ENCODE assay signal across 9 mouse cellular contexts in genomic region chr15:26894031-26894655, GRCm38 (mm10). TPM values are rescaled to one million over a fixed set of nuclear protein-coding genes. Genes with fewer than 3 reads are reported as not detected.
A peak's percentile ranks its signal among the peaks of the same experiment; 100 is the strongest.
DNase-seq lines count a peak whose midpoint lies in the region; ATAC-seq and TF ChIP-seq lines count a peak whose summit lies in the region.
"Had no signal": no experiment of that assay in that cellular context is flagged by ENCODE, and none has a peak within 500 bp of the region (broad histone marks: within the 10 kb centered on the region; RNA-seq: fewer than 3 reads in every experiment).

No protein-coding gene starts in this region.

- no peaks in the 10 kb centered on the region for H3K9me3 ChIP-seq in hindbrain, embryonic 16.5 days (ENCODE audit: control insufficient read depth, low read length)
- no peaks in the 10 kb centered on the region for H3K9me3 ChIP-seq in liver, embryonic 11.5 days (ENCODE audit: control insufficient read depth, low read length)
- no peaks in the 10 kb centered on the region for H3K9me3 ChIP-seq in neural tube, embryonic 11.5 days (ENCODE audit: control insufficient read depth, low read length)

- under 1% methylated on average over 12 of the region's 12 CpGs for WGBS in hindbrain, embryonic 16.5 days
- WGBS in liver, embryonic 11.5 days, result 7% methylated on average over 12 of the region's 12 CpGs
- 1% methylated on average over 12 of the region's 12 CpGs for WGBS in neural tube, embryonic 11.5 days

- no peak for DNase-seq in testis, postnatal 10 days (ENCODE audit: low spot score)
- DNase-seq in gastrocnemius, adult 8-10 months (ENCODE audit: low spot score in 2 of 2), result peak; percentile 3 to 6
- peak; percentile 36 for DNase-seq in liver, embryonic 11.5 days (ENCODE audit: low spot score)
- peak; percentile 62 for DNase-seq in neural tube, embryonic 11.5 days (ENCODE audit: low spot score)
- no peak for DNase-seq in layer of hippocampus, adult 8-10 months (ENCODE audit: low spot score in 2 of 2)

- H3K27me3 ChIP-seq in testis, adult 2 months (ENCODE audit: control insufficient read depth, insufficient read depth, low read length), result no peaks in the 10 kb centered on the region
- no peaks in the 10 kb centered on the region for H3K27me3 ChIP-seq in hindbrain, embryonic 16.5 days (replicated peaks; ENCODE audit: control insufficient read depth, insufficient read depth, low read length)
- peaks cover 20% of the 10 kb centered on the region for H3K27me3 ChIP-seq in liver, embryonic 11.5 days (replicated peaks; ENCODE audit: control insufficient read depth, insufficient read depth, low read length)
- H3K27me3 ChIP-seq in neural tube, embryonic 11.5 days (ENCODE audit: control insufficient read depth, insufficient read depth, low read length), result no peaks in the 10 kb centered on the region
- H3K27me3 ChIP-seq: CH12.LX had no signal

- no peak for TF ChIP-seq CTCF in testis, adult 2 months (IDR thresholded peaks at IDR 0.05; ENCODE audit: control insufficient read depth, insufficient read depth, insufficient replicate concordance, low read depth, low read length)

- peak overlapping the region; percentile 98 for H3K4me2 ChIP-seq in hindbrain, embryonic 16.5 days (ENCODE audit: low read length)
- H3K4me2 ChIP-seq in liver, embryonic 11.5 days, result peak overlapping the region; percentile 53
- peak overlapping the region; percentile 75 for H3K4me2 ChIP-seq in neural tube, embryonic 11.5 days (ENCODE audit: low read depth)

- H3K4me1 ChIP-seq in testis, adult 2 months (ENCODE audit: control insufficient read depth, insufficient read depth, low read length), result no peaks in the 10 kb centered on the region; the same call in 1 of the 2 replicates
- peaks cover 6% of the 10 kb centered on the region for H3K4me1 ChIP-seq in hindbrain, embryonic 16.5 days (ENCODE audit: control insufficient read depth, insufficient read depth, low read depth, low read length)
- no peaks in the 10 kb centered on the region for H3K4me1 ChIP-seq in liver, embryonic 11.5 days (replicated peaks; ENCODE audit: control insufficient read depth, insufficient read depth, low read length)
- 0 out of 2 replicates have a peak, but pooled peaks cover 3% of the 10 kb centered on the region for H3K4me1 ChIP-seq in neural tube, embryonic 11.5 days (ENCODE audit: control insufficient read depth, insufficient read depth, low read length)

- peak overlapping the region; percentile 43 for H3K9ac ChIP-seq in hindbrain, embryonic 16.5 days (ENCODE audit: low read depth, low read length)
- H3K9ac ChIP-seq in liver, embryonic 11.5 days (ENCODE audit: low read depth, low read length), result no peak overlapping the region
- H3K9ac ChIP-seq in neural tube, embryonic 11.5 days (ENCODE audit: low read length), result peak overlapping the region; percentile 85

- no peak overlapping the region for H3K27ac ChIP-seq in testis, adult 2 months (ENCODE audit: control insufficient read depth, insufficient read depth, low read depth, low read length)
- peak overlapping the region; percentile 86 for H3K27ac ChIP-seq in hindbrain, embryonic 16.5 days (ENCODE audit: low read depth, low read length)
- H3K27ac ChIP-seq in liver, embryonic 11.5 days (ENCODE audit: low read depth, low read length), result peak overlapping the region; percentile 46; the same call in 1 of the 2 replicates
- peak overlapping the region; percentile 90 for H3K27ac ChIP-seq in neural tube, embryonic 11.5 days (ENCODE audit: low read depth, low read length)

- TF ChIP-seq POLR2A in testis, adult 2 months (IDR thresholded peaks at IDR 0.05; ENCODE audit: control insufficient read depth, low read depth, low read length), result no peak

- no peaks in the 10 kb centered on the region for H3K36me3 ChIP-seq in testis, adult 2 months (ENCODE audit: control insufficient read depth, insufficient read depth, low read length)
- no peaks in the 10 kb centered on the region for H3K36me3 ChIP-seq in hindbrain, embryonic 16.5 days (ENCODE audit: control insufficient read depth, insufficient read depth, low read length)
- H3K36me3 ChIP-seq in liver, embryonic 11.5 days (ENCODE audit: control insufficient read depth, insufficient read depth, low read length), result no peaks in the 10 kb centered on the region
- no peaks in the 10 kb centered on the region for H3K36me3 ChIP-seq in neural tube, embryonic 11.5 days (ENCODE audit: control insufficient read depth, insufficient read depth, low read length)

- no peak for ATAC-seq in hindbrain, embryonic 16.5 days
- ATAC-seq in liver, embryonic 11.5 days (replicated peaks; ENCODE audit: low FRiP score), result peak; percentile 29; the same call in 1 of the 2 replicates
- ATAC-seq in neural tube, embryonic 11.5 days (ENCODE audit: insufficient read depth, low FRiP score, low TSS enrichment), result peak; percentile 61
- no peak for ATAC-seq in megakaryocyte, adult 5-6 weeks (ENCODE audit: poor library complexity, severe bottlenecking)

- H3K4me3 ChIP-seq in testis, adult 2 months (ENCODE audit: control insufficient read depth, low read depth, low read length), result peak overlapping the region; percentile 66
- peak overlapping the region; percentile 91 for H3K4me3 ChIP-seq in hindbrain, embryonic 16.5 days (ENCODE audit: low read length)
- H3K4me3 ChIP-seq in liver, embryonic 11.5 days (ENCODE audit: low read depth, low read length), result peak overlapping the region; percentile 61
- H3K4me3 ChIP-seq in neural tube, embryonic 11.5 days (ENCODE audit: low read depth, low read length), result peak overlapping the region; percentile 84

RNA-seq across cellular contexts. Expression of gene Fbxl7, which starts 1.2 kb away (rescaled TPM):
- 0.56 and 0.59 TPM in 2 replicates for polyA plus RNA-seq in testis, adult 2 months (2012; rRNA removed)
- total RNA-seq in gastrocnemius, adult 8-10 months (2022), result under 1 TPM; 0.63 to 0.80 (median 0.75) TPM
- 9.1 and 10.1 TPM in 2 replicates for polyA plus RNA-seq in hindbrain, embryonic 16.5 days (2015; fragmentation: Nextera tagmentation; extraction: Ambion mirVana)
- 8.2 and 9.3 TPM in 2 replicates for polyA plus RNA-seq in liver, embryonic 11.5 days (2014; fragmentation: Nextera tagmentation; extraction: Ambion mirVana)
- 18.7 and 21.3 TPM in 2 replicates for polyA plus RNA-seq in neural tube, embryonic 11.5 days (2014; fragmentation: Nextera tagmentation; extraction: Ambion mirVana)
- total RNA-seq in megakaryocyte, adult 5-6 weeks (2015), result not detected in 2 replicates
- total RNA-seq in megakaryocyte, adult 5-6 weeks (2017), result not detected in 2 replicates
- total RNA-seq in layer of hippocampus, adult 8-10 months (2022), result 1 to 10 TPM; 4.9 to 7.9 (median 5.9) TPM
- total RNA-seq: CH12.LX had no signal

Comparison
In these comparisons a context has a peak if more than half of its experiments do, and no peak if none do; other contexts are left out.
1. DNase-seq: peak in gastrocnemius, adult 8-10 months (2 of 2), liver, embryonic 11.5 days (single experiment) and neural tube, embryonic 11.5 days (single experiment); none in testis, postnatal 10 days (single experiment) and layer of hippocampus, adult 8-10 months (0 of 2).
2. ATAC-seq: peak in liver, embryonic 11.5 days (single experiment) and neural tube, embryonic 11.5 days (single experiment); none in hindbrain, embryonic 16.5 days (single experiment) and megakaryocyte, adult 5-6 weeks (single experiment).
3. Peak in every context shown above with its lines, with median percentiles within 50 percentile points of each other: H3K4me3 ChIP-seq and H3K4me2 ChIP-seq.